Mouse (Mus musculus): ENCODE data around the gene Sorbs1. TPM values are rescaled to one million over a fixed set of nuclear protein-coding genes. Genes with fewer than 3 reads are reported as not detected.

The Sorbs1 gene
- polyA plus RNA-seq, 1 experiment, result 84.4 TPM

GRCm38 (mm10) chr19:40504336-40504735 lies 9.2 kb downstream of the Sorbs1 start:
- Histone ChIP-seq H3K4me3 (ENCODE audit: low read depth, low read length) (no peak overlapping the region), H3K36me3 (ENCODE audit: control insufficient read depth, insufficient read depth, low read length, poor library complexity, severe bottlenecking) (no peaks in the 10 kb centered on the region), H3K27ac (ENCODE audit: insufficient read depth, low read length) (no peak overlapping the region), H3K27me3 (ENCODE audit: control insufficient read depth, insufficient read depth, low read length, poor library complexity, severe bottlenecking) (no peaks in the 10 kb centered on the region), H3K9me3 (replicated peaks; ENCODE audit: control insufficient read depth, insufficient read depth, low read length, poor library complexity, severe bottlenecking) (no peaks in the 10 kb centered on the region), H3K4me1 (ENCODE audit: control insufficient read depth, insufficient read depth, low read length) (no peaks in the 10 kb centered on the region), H3K9ac (ENCODE audit: low read depth, poor library complexity, severe bottlenecking) (no peak overlapping the region)
- no peak for TF ChIP-seq POLR2A (IDR thresholded peaks at IDR 0.05; ENCODE audit: insufficient read depth, low read length)
- TF ChIP-seq CTCF (IDR thresholded peaks at IDR 0.05; ENCODE audit: low read depth, low read length), result no peak
- no peak for TF ChIP-seq EP300 (IDR thresholded peaks at IDR 0.05; ENCODE audit: insufficient read depth, low read depth, low read length)

- Histone ChIP-seq H3K4me3 (ENCODE audit: low read depth, low read length) (no peak overlapping the region), H3K27ac (ENCODE audit: insufficient read depth, low read length) (no peak overlapping the region), H3K27me3 (ENCODE audit: control insufficient read depth, insufficient read depth, low read length, poor library complexity, severe bottlenecking) (no peaks in the 10 kb centered on the region), H3K36me3 (ENCODE audit: control insufficient read depth, insufficient read depth, low read length, poor library complexity, severe bottlenecking) (no peaks in the 10 kb centered on the region), H3K4me1 (ENCODE audit: control insufficient read depth, insufficient read depth, low read length) (no peaks in the 10 kb centered on the region), H3K9ac (ENCODE audit: low read depth, poor library complexity, severe bottlenecking) (no peak overlapping the region), H3K9me3 (replicated peaks; ENCODE audit: control insufficient read depth, insufficient read depth, low read length, poor library complexity, severe bottlenecking) (no peaks in the 10 kb centered on the region)
- no peak for TF ChIP-seq POLR2A (IDR thresholded peaks at IDR 0.05; ENCODE audit: insufficient read depth, low read length)
- TF ChIP-seq CTCF (IDR thresholded peaks at IDR 0.05; ENCODE audit: low read depth, low read length), result no peak
- no peak for TF ChIP-seq EP300 (IDR thresholded peaks at IDR 0.05; ENCODE audit: insufficient read depth, low read depth, low read length)
Measured at GRCm38 (mm10) chr19:40499940-40500737, 13.4 kb downstream of the Sorbs1 start.

GRCm38 (mm10) chr19:40499141-40499540 lies 14.4 kb downstream of the Sorbs1 start:
- no peak for TF ChIP-seq CTCF (IDR thresholded peaks at IDR 0.05; ENCODE audit: low read depth, low read length)
- TF ChIP-seq POLR2A (IDR thresholded peaks at IDR 0.05; ENCODE audit: insufficient read depth, low read length), result no peak
- TF ChIP-seq EP300 (IDR thresholded peaks at IDR 0.05; ENCODE audit: insufficient read depth, low read depth, low read length), result no peak
- no peaks in the 10 kb centered on the region for H3K27me3 ChIP-seq (ENCODE audit: control insufficient read depth, insufficient read depth, low read length, poor library complexity, severe bottlenecking)
- H3K36me3 ChIP-seq (ENCODE audit: control insufficient read depth, insufficient read depth, low read length, poor library complexity, severe bottlenecking), result no peaks in the 10 kb centered on the region
- H3K9ac ChIP-seq (ENCODE audit: low read depth, poor library complexity, severe bottlenecking), result no peak overlapping the region
- H3K27ac ChIP-seq (ENCODE audit: insufficient read depth, low read length), result no peak overlapping the region
- H3K9me3 ChIP-seq (replicated peaks; ENCODE audit: control insufficient read depth, insufficient read depth, low read length, poor library complexity, severe bottlenecking), result no peaks in the 10 kb centered on the region
- no peaks in the 10 kb centered on the region for H3K4me1 ChIP-seq (ENCODE audit: control insufficient read depth, insufficient read depth, low read length)
- H3K4me3 ChIP-seq (ENCODE audit: low read depth, low read length), result no peak overlapping the region

- Histone ChIP-seq H3K9me3 (replicated peaks; ENCODE audit: control insufficient read depth, insufficient read depth, low read length, poor library complexity, severe bottlenecking) (no peaks in the 10 kb centered on the region), H3K36me3 (ENCODE audit: control insufficient read depth, insufficient read depth, low read length, poor library complexity, severe bottlenecking) (no peaks in the 10 kb centered on the region)
- TF ChIP-seq EP300 (IDR thresholded peaks at IDR 0.05; ENCODE audit: insufficient read depth, low read depth, low read length) (no peak), CTCF (IDR thresholded peaks at IDR 0.05; ENCODE audit: low read depth, low read length) (no peak), POLR2A (IDR thresholded peaks at IDR 0.05; ENCODE audit: insufficient read depth, low read length) (no peak)
Measured at GRCm38 (mm10) chr19:40498162-40498725, 15.3 kb downstream of the Sorbs1 start.

GRCm38 (mm10) chr19:40496509-40497267 lies 16.9 kb downstream of the Sorbs1 start:
- H3K36me3 ChIP-seq (ENCODE audit: control insufficient read depth, insufficient read depth, low read length, poor library complexity, severe bottlenecking), result no peaks in the 10 kb centered on the region
- TF ChIP-seq POLR2A (IDR thresholded peaks at IDR 0.05; ENCODE audit: insufficient read depth, low read length) (no peak), EP300 (IDR thresholded peaks at IDR 0.05; ENCODE audit: insufficient read depth, low read depth, low read length) (no peak), CTCF (IDR thresholded peaks at IDR 0.05; ENCODE audit: low read depth, low read length) (no peak)
- H3K4me1 ChIP-seq (ENCODE audit: control insufficient read depth, insufficient read depth, low read length), result no peaks in the 10 kb centered on the region
- H3K9ac ChIP-seq (ENCODE audit: low read depth, poor library complexity, severe bottlenecking), result no peak overlapping the region
- no peak overlapping the region for H3K27ac ChIP-seq (ENCODE audit: insufficient read depth, low read length)
- no peak overlapping the region for H3K4me3 ChIP-seq (ENCODE audit: low read depth, low read length)
- H3K9me3 ChIP-seq (replicated peaks; ENCODE audit: control insufficient read depth, insufficient read depth, low read length, poor library complexity, severe bottlenecking), result no peaks in the 10 kb centered on the region
- no peaks in the 10 kb centered on the region for H3K27me3 ChIP-seq (ENCODE audit: control insufficient read depth, insufficient read depth, low read length, poor library complexity, severe bottlenecking)

More at GRCm38 (mm10) chr19:40498162-40498725, 15.3 kb downstream of the Sorbs1 start:
- H3K9ac ChIP-seq (ENCODE audit: low read depth, poor library complexity, severe bottlenecking), result no peak overlapping the region
- no peaks in the 10 kb centered on the region for H3K27me3 ChIP-seq (ENCODE audit: control insufficient read depth, insufficient read depth, low read length, poor library complexity, severe bottlenecking)
- H3K4me1 ChIP-seq (ENCODE audit: control insufficient read depth, insufficient read depth, low read length), result no peaks in the 10 kb centered on the region
- no peak overlapping the region for H3K4me3 ChIP-seq (ENCODE audit: low read depth, low read length)
- H3K27ac ChIP-seq (ENCODE audit: insufficient read depth, low read length), result no peak overlapping the region
